Mouse (Mus musculus): Measurements from ENCODE around the gene Hist1h3d. TPM values are rescaled to one million over a fixed set of nuclear protein-coding genes. Genes with fewer than 3 reads are reported as not detected.
A peak's percentile ranks its signal among the peaks of the same experiment; 100 is the strongest.

Gene Hist1h3d
- total RNA-seq, 2 experiments from 2014 or later, result 123 to 189 TPM

DNA sequence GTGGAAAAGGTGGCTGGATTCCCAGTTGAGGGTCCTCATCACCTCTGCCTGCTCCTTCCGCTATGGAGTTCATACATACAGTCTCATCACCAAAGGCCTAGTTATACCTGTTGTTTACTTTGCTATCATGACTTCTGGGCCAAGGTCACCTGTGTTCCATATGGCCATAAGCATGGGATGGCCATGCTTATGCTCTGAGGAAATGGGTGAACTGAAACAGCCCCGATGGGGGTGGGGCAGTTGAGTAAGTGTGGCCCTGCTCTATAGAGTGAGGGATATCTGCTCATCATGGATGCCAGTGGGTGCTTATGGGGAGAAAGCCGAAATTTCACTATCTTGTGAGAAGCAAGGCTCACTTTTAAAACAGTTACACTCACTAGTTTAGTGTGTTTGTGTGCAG lies 29.5 kb downstream of the Hist1h3d start:
- ATAC-seq (replicated peaks; ENCODE audit: low FRiP score, low TSS enrichment, poor library complexity, severe bottlenecking), result no peak

DNA sequence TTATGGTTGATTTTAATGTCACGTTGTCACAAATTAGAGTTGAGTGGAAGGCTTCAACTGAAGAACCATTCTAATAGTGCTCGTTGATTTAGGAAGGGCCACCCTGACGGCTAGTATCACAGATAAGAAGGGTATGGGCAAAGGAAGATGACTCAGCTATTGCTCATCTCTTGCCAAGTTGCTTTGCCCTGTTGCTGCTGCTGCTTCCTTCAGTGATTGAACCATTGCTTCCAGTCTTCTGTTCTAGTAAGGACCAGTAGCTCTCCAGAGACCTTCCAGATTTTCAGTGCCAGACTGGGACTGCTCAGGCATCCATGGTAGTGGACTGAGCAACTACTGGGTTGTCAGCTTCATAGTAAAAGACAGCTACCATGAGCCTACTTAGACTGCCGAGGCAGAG lies 33.6 kb downstream of the Hist1h3d start:
- peak; percentile 93 for ATAC-seq (replicated peaks; ENCODE audit: low FRiP score, low TSS enrichment, poor library complexity, severe bottlenecking)

DNA sequence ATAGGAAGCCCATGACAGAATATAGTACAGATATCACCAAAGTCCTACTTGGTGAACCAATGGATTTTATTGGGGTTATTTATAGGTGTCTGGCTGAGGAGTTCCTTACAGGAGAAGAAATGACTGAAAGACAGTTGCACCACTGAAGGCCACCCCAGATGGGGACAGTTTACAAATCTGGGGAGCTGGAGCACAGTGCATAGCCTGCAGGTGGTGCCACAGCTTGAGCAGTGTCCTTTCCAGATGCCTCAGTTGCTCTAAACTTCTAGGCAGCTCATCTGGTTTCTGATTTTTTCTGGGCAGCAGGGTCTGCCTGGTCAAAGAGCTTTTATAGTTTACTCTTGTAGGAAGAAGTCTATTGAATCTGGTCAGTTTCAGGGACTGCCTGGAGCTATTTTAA lies 34.3 kb downstream of the Hist1h3d start:
- no peak for ATAC-seq (replicated peaks; ENCODE audit: low FRiP score, low TSS enrichment, poor library complexity, severe bottlenecking)

DNA sequence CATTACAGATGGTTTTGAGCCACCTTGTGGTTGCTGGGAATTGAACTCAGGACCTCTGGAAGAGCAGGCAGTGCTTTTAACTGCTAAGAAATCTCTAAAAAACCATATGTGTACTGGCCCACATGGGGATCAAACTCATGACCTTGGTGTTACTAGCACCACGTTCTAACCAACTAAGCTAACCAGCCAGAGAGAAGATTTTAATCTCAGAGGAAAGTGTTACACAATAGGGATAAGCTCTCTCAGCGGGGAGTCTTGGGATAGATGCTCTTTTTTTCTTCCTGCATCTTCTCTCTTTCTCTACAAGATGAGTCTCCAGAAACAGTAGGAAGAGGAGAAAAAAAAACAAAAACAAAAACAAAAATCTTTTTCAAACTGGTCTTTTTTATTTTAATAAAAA lies 34.8 kb downstream of the Hist1h3d start:
- no peak for ATAC-seq (replicated peaks; ENCODE audit: low FRiP score, low TSS enrichment, poor library complexity, severe bottlenecking)

DNA sequence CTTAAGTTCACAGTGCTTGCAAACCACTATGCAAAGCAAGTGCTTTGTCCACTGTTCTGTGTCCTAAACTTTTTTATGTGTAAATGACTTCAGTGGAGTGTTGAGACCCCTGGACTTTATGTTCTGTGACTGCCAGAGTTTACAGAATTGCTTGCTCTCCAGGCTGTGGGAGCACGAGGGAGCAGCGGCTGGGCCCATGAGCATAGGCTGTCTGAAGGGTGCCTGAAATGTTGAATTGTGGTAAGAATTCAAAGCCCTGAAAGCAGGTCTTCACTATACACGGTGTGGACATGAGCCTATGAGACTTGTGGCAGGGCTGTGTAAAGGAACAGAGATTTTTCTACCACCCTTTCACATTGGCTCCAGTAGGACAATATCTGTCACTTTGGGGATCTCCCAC lies 36.1 kb downstream of the Hist1h3d start:
- no peak for ATAC-seq (replicated peaks; ENCODE audit: low FRiP score, low TSS enrichment, poor library complexity, severe bottlenecking)

DNA sequence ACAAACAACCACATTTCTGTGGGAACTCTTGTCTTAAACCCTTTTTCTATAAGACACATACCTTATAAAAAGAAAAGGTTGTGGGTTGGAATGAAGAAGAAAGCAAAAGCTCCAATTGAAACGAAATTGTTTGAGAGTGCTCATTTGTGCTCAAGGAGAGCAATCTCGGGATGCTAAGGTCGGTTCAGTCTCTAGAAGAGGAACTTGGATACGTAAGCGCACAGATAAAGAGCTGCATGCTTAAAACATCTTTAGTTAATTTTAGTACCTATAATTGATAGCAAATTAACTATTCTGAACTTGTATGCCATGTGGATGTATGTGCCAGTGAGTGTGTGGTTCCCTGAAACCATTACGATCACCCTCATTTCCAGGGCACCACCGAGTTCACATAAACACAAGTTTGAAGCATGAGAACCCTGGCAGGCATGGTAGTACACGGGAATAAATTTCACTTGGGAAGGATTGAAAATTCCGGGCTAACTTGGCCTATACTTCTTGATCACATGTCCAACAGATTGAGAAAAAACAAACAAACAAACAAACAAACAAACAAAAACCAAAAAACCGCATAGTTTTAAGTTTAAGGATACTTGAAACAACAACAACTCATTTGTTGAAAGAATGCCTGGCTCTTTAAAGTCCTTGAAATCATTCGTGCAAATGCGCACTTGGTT lies 44.6 kb downstream of the Hist1h3d start:
- no peak for ATAC-seq (replicated peaks; ENCODE audit: low FRiP score, low TSS enrichment, poor library complexity, severe bottlenecking)

DNA sequence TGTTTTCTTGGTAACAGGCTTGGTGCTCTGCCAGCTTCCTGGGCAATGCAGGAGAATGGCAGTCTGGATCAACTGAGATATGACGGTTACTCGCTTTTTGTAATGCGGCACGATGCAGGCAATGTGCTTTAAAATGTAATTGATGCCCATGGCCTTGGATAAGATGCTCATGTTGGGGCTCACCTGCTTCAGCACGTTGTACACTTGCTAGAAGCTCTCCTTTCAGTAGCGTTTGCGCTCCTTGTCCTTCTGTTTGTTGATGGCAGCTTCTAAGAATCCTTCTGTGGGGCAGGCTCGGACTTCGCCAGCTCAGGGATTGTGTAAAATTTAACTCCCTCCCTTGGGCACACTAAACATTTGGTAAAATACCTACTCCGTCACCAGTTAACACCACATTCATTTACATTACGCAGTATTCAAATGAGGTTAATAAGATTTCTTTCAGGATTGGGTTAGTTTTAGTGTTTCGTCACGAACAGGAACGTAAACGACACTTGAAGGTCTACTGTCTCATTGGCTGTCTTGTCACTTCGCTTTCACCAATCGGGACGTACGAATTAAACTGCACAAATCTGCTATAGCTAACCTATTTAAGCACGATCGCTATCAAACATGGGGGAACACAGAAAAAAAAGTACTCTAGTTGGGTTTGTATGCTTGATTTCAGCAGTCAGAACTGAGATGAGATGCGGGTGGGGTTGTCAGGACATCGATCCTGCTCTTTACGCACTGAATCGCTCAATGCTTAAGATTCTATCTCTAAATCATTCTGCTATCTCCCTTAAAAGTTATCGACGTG lies 45.4 kb downstream of the Hist1h3d start, which contains the start of gene Hist1h2be:
Gene Hist1h2be (minus strand): TSS at position 392 of the 799 bp plus-strand sequence.
- ATAC-seq (replicated peaks; ENCODE audit: low FRiP score, low TSS enrichment, poor library complexity, severe bottlenecking), result peak; percentile 73

DNA sequence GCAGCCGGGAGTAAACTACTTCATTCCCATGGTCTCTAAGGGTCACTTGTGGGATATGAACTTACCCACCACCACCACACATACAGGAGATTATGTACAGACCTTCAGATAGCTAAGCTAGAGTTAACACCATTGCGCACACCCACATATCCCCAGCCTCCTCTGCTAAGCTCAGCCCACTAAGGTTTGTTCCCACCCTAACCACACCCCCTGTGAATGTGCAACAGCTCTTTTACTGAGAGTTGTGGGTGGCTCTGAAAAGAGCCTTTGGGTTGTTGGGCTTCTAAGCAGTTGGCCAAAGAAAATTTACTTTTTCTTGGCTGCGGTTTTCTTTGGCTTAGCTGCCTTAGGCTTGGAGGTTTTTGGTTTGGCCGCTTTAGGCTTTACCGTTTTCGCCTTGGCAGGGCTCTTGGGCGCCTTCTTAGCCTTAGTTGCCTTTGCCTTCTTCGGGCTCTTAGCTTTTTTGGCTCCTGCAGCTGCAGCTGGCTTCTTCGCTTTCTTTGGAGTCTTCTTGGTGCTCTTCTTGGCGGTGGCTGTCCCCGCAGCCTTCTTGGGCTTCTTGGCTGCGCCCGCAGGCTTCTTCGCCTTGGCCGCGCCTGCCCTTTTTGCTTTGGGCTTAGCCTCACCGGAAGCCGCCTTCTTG lies 46.1 kb downstream of the Hist1h3d start:
- ATAC-seq (replicated peaks; ENCODE audit: low FRiP score, low TSS enrichment, poor library complexity, severe bottlenecking), result peak; percentile 77

DNA sequence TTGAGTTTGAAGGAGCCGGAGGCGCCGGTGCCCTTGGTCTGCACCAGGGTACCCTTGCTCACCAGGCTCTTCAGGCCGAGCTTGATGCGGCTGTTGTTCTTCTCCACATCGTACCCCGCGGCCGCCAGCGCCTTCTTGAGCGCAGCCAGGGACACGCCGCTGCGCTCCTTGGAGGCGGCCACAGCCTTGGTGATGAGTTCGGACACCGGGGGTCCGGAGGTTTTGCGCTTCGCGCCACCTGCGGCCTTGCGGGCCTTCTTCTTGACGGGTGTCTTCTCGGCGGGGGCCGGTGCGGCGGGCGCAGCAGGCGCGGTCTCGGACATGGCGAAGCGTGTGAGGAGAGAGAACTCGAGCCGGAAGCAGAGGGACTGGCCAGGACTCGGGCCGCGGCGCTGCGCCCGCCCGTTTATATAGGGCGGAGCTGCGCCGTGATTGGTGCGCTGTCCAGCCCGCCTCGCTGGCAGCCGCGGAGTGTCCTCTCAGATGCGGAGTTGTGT lies 46.7 kb downstream of the Hist1h3d start, which contains the start of gene Hist1h1e:
Gene Hist1h1e (minus strand): TSS at position 384 of the 497 bp plus-strand sequence.
- ATAC-seq (replicated peaks; ENCODE audit: low FRiP score, low TSS enrichment, poor library complexity, severe bottlenecking), result peak; percentile 62

DNA sequence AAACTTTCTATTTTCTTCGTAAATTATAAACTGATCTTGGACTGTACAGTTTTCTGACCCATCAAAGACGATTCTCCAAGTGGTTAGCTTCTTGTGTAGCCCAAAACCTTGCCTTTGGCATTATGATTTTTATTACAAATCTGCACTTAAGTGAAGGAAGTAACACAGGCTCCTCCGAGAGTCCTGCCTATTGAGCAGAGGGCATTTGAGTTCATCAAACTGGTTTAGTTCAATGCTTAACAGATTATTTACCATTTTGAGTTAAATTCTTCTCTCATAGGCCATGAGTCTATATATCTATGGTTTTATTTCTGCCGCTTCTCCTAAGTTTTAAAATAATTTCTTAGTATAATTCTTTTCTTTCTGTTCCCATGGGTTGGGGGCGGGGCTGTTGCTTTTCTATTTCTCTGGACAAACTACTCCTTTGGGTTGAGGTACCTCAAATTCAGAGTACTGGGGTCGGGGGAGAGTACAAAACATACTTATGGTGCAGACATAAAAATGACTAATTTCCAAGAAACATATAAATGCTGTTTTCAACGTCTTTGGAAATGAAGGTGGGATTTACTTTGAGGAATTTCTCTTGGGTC lies 47.4 kb downstream of the Hist1h3d start:
- no peak for ATAC-seq (replicated peaks; ENCODE audit: low FRiP score, low TSS enrichment, poor library complexity, severe bottlenecking)

Other genes with a start within 250 kb of the Hist1h3d start
Only the 30 nearest of the 35 such genes appear.
- gene Abt1, start 151.9 kb upstream of the Hist1h3d start, total RNA-seq (2014; fragmentation: Nextera tagmentation), result 8.0 and 10.7 TPM in 2 replicates
- 12.8 and 13.7 TPM in 2 replicates for gene Abt1, start 151.9 kb upstream of the Hist1h3d start, total RNA-seq (2017)
- not detected in 2 replicates for gene Btn1a1, start 109.9 kb upstream of the Hist1h3d start, total RNA-seq (2014; fragmentation: Nextera tagmentation)
- gene Btn1a1, start 109.9 kb upstream of the Hist1h3d start, total RNA-seq (2017), result not detected in 2 replicates
- gene Btn2a2, start 86.9 kb upstream of the Hist1h3d start, total RNA-seq (2014; fragmentation: Nextera tagmentation), result not detected in 2 replicates
- not detected in 2 replicates for gene Btn2a2, start 86.9 kb upstream of the Hist1h3d start, total RNA-seq (2017)
- 115 and 209 TPM in 2 replicates for gene Hist1h4h, start 44.7 kb upstream of the Hist1h3d start, total RNA-seq (2014; fragmentation: Nextera tagmentation)
- 683 and 1,187 TPM in 2 replicates for gene Hist1h4h, start 44.7 kb upstream of the Hist1h3d start, total RNA-seq (2017)
- gene Hist1h2af, start 41.9 kb upstream of the Hist1h3d start, total RNA-seq (2014; fragmentation: Nextera tagmentation), result 41.1 and 66.5 TPM in 2 replicates
- 1,297 and 1,759 TPM in 2 replicates for gene Hist1h2af, start 41.9 kb upstream of the Hist1h3d start, total RNA-seq (2017)
- gene Hist1h3g, start 40.3 kb upstream of the Hist1h3d start, total RNA-seq (2014; fragmentation: Nextera tagmentation), result 189 and 293 TPM in 2 replicates
- 189 and 625 TPM in 2 replicates for gene Hist1h3g, start 40.3 kb upstream of the Hist1h3d start, total RNA-seq (2017)
- gene Hist1h2bh, start 32.4 kb upstream of the Hist1h3d start, total RNA-seq (2014; fragmentation: Nextera tagmentation), result 31.9 and 110 TPM in 2 replicates
- gene Hist1h2bh, start 32.4 kb upstream of the Hist1h3d start, total RNA-seq (2017), result 85.7 and 165 TPM in 2 replicates
- 31.6 and 53.6 TPM in 2 replicates for gene Hist1h3f, start 31.7 kb upstream of the Hist1h3d start, total RNA-seq (2014; fragmentation: Nextera tagmentation)
- gene Hist1h3f, start 31.7 kb upstream of the Hist1h3d start, total RNA-seq (2017), result 69.9 and 132 TPM in 2 replicates
- gene Hist1h4f, start 24.1 kb upstream of the Hist1h3d start, total RNA-seq (2014; fragmentation: Nextera tagmentation), result 281 and 340 TPM in 2 replicates
- 1,052 and 1,693 TPM in 2 replicates for gene Hist1h4f, start 24.1 kb upstream of the Hist1h3d start, total RNA-seq (2017)
- 29.5 and 42.3 TPM in 2 replicates for gene Hist1h1d, start 22.5 kb upstream of the Hist1h3d start, total RNA-seq (2014; fragmentation: Nextera tagmentation)
- 81.4 and 84.0 TPM in 2 replicates for gene Hist1h1d, start 22.5 kb upstream of the Hist1h3d start, total RNA-seq (2017)
- gene Hist1h3e, start 13.4 kb upstream of the Hist1h3d start, total RNA-seq (2014; fragmentation: Nextera tagmentation), result 124 and 193 TPM in 2 replicates
- 254 and 322 TPM in 2 replicates for gene Hist1h3e, start 13.4 kb upstream of the Hist1h3d start, total RNA-seq (2017)
- gene Hist1h2ae, start 4.5 kb upstream of the Hist1h3d start, total RNA-seq (2014; fragmentation: Nextera tagmentation), result 5.7 and 12.6 TPM in 2 replicates
- 237 and 359 TPM in 2 replicates for gene Hist1h2ae, start 4.5 kb upstream of the Hist1h3d start, total RNA-seq (2017)
- gene Hist1h2bg, start 4.4 kb upstream of the Hist1h3d start, total RNA-seq (2014; fragmentation: Nextera tagmentation), result 386 and 627 TPM in 2 replicates
- 891 and 1,210 TPM in 2 replicates for gene Hist1h2bg, start 4.4 kb upstream of the Hist1h3d start, total RNA-seq (2017)
- 342 and 512 TPM in 2 replicates for gene Hist1h2bf, start 1.6 kb upstream of the Hist1h3d start, total RNA-seq (2014; fragmentation: Nextera tagmentation)
- 329 and 662 TPM in 2 replicates for gene Hist1h2bf, start 1.6 kb upstream of the Hist1h3d start, total RNA-seq (2017)
- 1.4 and 11.1 TPM in 2 replicates for gene Hist1h2ad, start 1.4 kb upstream of the Hist1h3d start, total RNA-seq (2014; fragmentation: Nextera tagmentation)
- 1,263 and 1,317 TPM in 2 replicates for gene Hist1h2ad, start 1.4 kb upstream of the Hist1h3d start, total RNA-seq (2017)
- 470 and 507 TPM in 2 replicates for gene Hist1h4d, start 5.8 kb downstream of the Hist1h3d start, total RNA-seq (2014; fragmentation: Nextera tagmentation)
- 756 and 1,171 TPM in 2 replicates for gene Hist1h4d, start 5.8 kb downstream of the Hist1h3d start, total RNA-seq (2017)
- 26.9 and 37.8 TPM in 2 replicates for gene Hist1h2be, start 45.4 kb downstream of the Hist1h3d start, total RNA-seq (2014; fragmentation: Nextera tagmentation)
- gene Hist1h2be, start 45.4 kb downstream of the Hist1h3d start, total RNA-seq (2017), result 47.9 and 73.4 TPM in 2 replicates
- 289 and 399 TPM in 2 replicates for gene Hist1h1e, start 46.8 kb downstream of the Hist1h3d start, total RNA-seq (2014; fragmentation: Nextera tagmentation)
- 199 and 265 TPM in 2 replicates for gene Hist1h1e, start 46.8 kb downstream of the Hist1h3d start, total RNA-seq (2017)
- gene Hist1h2ac, start 108.2 kb downstream of the Hist1h3d start, total RNA-seq (2014; fragmentation: Nextera tagmentation), result 3.8 and 6.0 TPM in 2 replicates
- gene Hist1h2ac, start 108.2 kb downstream of the Hist1h3d start, total RNA-seq (2017), result 56.0 and 87.4 TPM in 2 replicates
- 74.9 and 133 TPM in 2 replicates for gene Hist1h2bc, start 108.4 kb downstream of the Hist1h3d start, total RNA-seq (2014; fragmentation: Nextera tagmentation)
- 136 and 209 TPM in 2 replicates for gene Hist1h2bc, start 108.4 kb downstream of the Hist1h3d start, total RNA-seq (2017)
- 1.3 TPM in 1 of 2 replicates, not detected in the other for gene Hist1h1t, start 120.1 kb downstream of the Hist1h3d start, total RNA-seq (2014; fragmentation: Nextera tagmentation)
- 1.3 TPM in 1 of 2 replicates, not detected in the other for gene Hist1h1t, start 120.1 kb downstream of the Hist1h3d start, total RNA-seq (2017)
- 153 and 163 TPM in 2 replicates for gene Hist1h4c, start 122.7 kb downstream of the Hist1h3d start, total RNA-seq (2014; fragmentation: Nextera tagmentation)
- 166 and 397 TPM in 2 replicates for gene Hist1h4c, start 122.7 kb downstream of the Hist1h3d start, total RNA-seq (2017)
- not detected in 2 replicates for gene Hfe, start 135.1 kb downstream of the Hist1h3d start, total RNA-seq (2014; fragmentation: Nextera tagmentation)
- 0.27 and 1.9 TPM in 2 replicates for gene Hfe, start 135.1 kb downstream of the Hist1h3d start, total RNA-seq (2017)
- 152 and 164 TPM in 2 replicates for gene Hist1h1c, start 163.0 kb downstream of the Hist1h3d start, total RNA-seq (2014; fragmentation: Nextera tagmentation)
- 474 and 577 TPM in 2 replicates for gene Hist1h1c, start 163.0 kb downstream of the Hist1h3d start, total RNA-seq (2017)
- 81.7 and 130 TPM in 2 replicates for gene Hist1h3c, start 169.8 kb downstream of the Hist1h3d start, total RNA-seq (2014; fragmentation: Nextera tagmentation)
- 369 and 555 TPM in 2 replicates for gene Hist1h3c, start 169.8 kb downstream of the Hist1h3d start, total RNA-seq (2017)
- gene Hist1h2bb, start 171.0 kb downstream of the Hist1h3d start, total RNA-seq (2014; fragmentation: Nextera tagmentation), result 322 and 625 TPM in 2 replicates
- gene Hist1h2bb, start 171.0 kb downstream of the Hist1h3d start, total RNA-seq (2017), result 4,065 and 6,565 TPM in 2 replicates
- gene Hist1h2ab, start 175.4 kb downstream of the Hist1h3d start, total RNA-seq (2014; fragmentation: Nextera tagmentation), result 69.7 and 80.3 TPM in 2 replicates
- gene Hist1h2ab, start 175.4 kb downstream of the Hist1h3d start, total RNA-seq (2017), result 1,316 and 2,308 TPM in 2 replicates
- 324 and 486 TPM in 2 replicates for gene Hist1h3b, start 176.5 kb downstream of the Hist1h3d start, total RNA-seq (2014; fragmentation: Nextera tagmentation)
- gene Hist1h3b, start 176.5 kb downstream of the Hist1h3d start, total RNA-seq (2017), result 276 and 731 TPM in 2 replicates
- 164 and 186 TPM in 2 replicates for gene Hist1h4b, start 181.2 kb downstream of the Hist1h3d start, total RNA-seq (2014; fragmentation: Nextera tagmentation)
- gene Hist1h4b, start 181.2 kb downstream of the Hist1h3d start, total RNA-seq (2017), result 396 and 733 TPM in 2 replicates
- gene Hist1h4a, start 185.5 kb downstream of the Hist1h3d start, total RNA-seq (2014; fragmentation: Nextera tagmentation), result 58.4 and 68.4 TPM in 2 replicates
- gene Hist1h4a, start 185.5 kb downstream of the Hist1h3d start, total RNA-seq (2017), result 328 and 432 TPM in 2 replicates

Measured in megakaryocyte-erythroid progenitor cell, adult 5-6 weeks (primary cell).